Mouse (Mus musculus) lung, adult 2 months (tissue): Measurements from ENCODE around the gene Galk1. TPM values are rescaled to one million over a fixed set of nuclear protein-coding genes. Genes with fewer than 3 reads are reported as not detected.
A peak's percentile ranks its signal among the peaks of the same experiment; 100 is the strongest.

ENCODE experiments used
- DNase-seq: peaks from one replicate; pipeline ENCODE4 v3.0.0; 2022
- H3K4me1 ChIP-seq: fragments of 200-500 bp; 2 replicates; pipeline ENCODE4 v1.6.1; 2011; ENCODE audit warnings: low read length; ENCODE audit not compliant: control insufficient read depth, insufficient read depth
- H3K4me3 ChIP-seq: fragments of 200-500 bp; replicated peaks from 2 replicates; pipeline ENCODE3; 2011; ENCODE audit warnings: low read depth, mild to moderate bottlenecking, control low read depth, low read length; ENCODE audit errors: extremely low read depth
- CTCF ChIP-seq: fragments of 200-500 bp; IDR thresholded peaks from 2 replicates; pipeline ENCODE4 v1.5.1; 2011; ENCODE audit warnings: mild to moderate bottlenecking, low read length, control low read depth; ENCODE audit not compliant: insufficient read depth
- POLR2A ChIP-seq: fragments of 200-500 bp; IDR thresholded peaks from 2 replicates; pipeline ENCODE4 v1.6.1; 2011; ENCODE audit warnings: low read depth, mild to moderate bottlenecking, control low read depth, low read length, borderline replicate concordance; ENCODE audit errors: extremely low read depth
- WGBS: fragments of 180-500 bp; shearing (Covaris S2); methylation state at CpG from one replicate; pipeline ENCODE4 v1.1.7; 2018; 5-methylcytosine and 5-hydroxymethylcytosine counted together
- polyA plus RNA-seq: library from polyadenylated mRNA; depleted of rRNA; stranded (reverse); fragments of >200 nt; gene quantifications from 2 replicates; pipeline ENCODE4 v1.2.3, GENCODE M21; 2012; rRNA removed

The Galk1 gene
- 49.5 and 57.1 TPM in 2 replicates for polyA plus RNA-seq

GRCm38 (mm10) chr11:116012262-116012947, at the start of gene Galk1:
Gene Galk1, minus strand, starts transcription at chr11:116012719.
- H3K4me1 ChIP-seq: peaks cover 5% of the 10 kb centered on the region; the same call in 1 of the 2 replicates
- peak within 1 kb of the TSS; percentile 81 for H3K4me3 ChIP-seq
- TF ChIP-seq POLR2A (peak; percentile 29; the same call in 1 of the 2 replicates), CTCF (no peak)
- peak; percentile 86 for DNase-seq
- under 1% methylated on average over 55 of the region's 55 CpGs for WGBS

DNA sequence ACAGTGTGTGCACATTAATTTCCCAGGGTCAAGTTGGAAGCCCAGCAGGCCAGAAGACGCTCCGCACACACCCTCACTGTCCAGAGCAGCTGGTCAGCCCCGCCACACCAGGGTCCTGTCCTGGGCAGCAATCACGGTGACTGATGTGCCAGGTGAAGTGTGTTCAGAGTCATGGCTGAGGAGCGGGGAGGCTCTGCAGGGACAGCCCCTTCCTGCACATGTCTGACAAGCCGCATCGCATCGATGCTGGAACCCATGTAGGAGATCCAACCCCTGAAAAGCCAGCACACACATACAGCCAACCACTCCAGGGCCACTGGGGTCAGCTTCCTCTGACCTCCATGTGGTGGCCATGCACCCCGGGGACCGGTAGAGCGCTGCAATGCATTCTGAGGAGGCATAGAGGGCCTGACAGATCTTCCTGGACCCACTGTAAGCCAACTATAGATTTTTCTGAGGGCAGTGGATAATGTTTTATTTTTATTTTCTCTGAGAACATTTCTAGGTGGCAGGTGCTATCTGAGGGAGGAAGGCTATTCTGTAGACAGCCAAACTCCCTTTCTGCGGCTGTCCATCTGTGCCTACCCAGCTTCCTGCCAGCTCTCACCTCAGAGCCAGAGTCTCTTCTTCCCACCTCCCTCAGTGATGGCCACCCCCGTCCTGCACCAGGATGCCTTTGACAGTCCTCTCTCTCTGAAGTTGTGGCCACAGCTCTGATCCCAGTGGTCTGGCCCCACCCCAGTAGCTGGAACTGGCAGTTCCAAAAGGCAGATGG, 49.3 kb upstream of the Galk1 start:
- no peaks in the 10 kb centered on the region; the same call in 1 of the 2 replicates for H3K4me1 ChIP-seq
- TF ChIP-seq CTCF (no peak), POLR2A (no peak)
- no peak for DNase-seq
- H3K4me3 ChIP-seq: no peak overlapping the region
- WGBS: 82% methylated on average over 13 of the region's 13 CpGs

GRCm38 (mm10) chr11:116060596-116060995, 48.1 kb upstream of the Galk1 start:
- WGBS: 61% methylated on average over 9 of the region's 9 CpGs
- DNase-seq: peak; percentile 69
- TF ChIP-seq POLR2A: peak; percentile 30; the same call in 1 of the 2 replicates
- TF ChIP-seq CTCF: no peak
- Histone ChIP-seq H3K4me1 (no peaks in the 10 kb centered on the region; the same call in 1 of the 2 replicates), H3K4me3 (no peak overlapping the region)

DNA sequence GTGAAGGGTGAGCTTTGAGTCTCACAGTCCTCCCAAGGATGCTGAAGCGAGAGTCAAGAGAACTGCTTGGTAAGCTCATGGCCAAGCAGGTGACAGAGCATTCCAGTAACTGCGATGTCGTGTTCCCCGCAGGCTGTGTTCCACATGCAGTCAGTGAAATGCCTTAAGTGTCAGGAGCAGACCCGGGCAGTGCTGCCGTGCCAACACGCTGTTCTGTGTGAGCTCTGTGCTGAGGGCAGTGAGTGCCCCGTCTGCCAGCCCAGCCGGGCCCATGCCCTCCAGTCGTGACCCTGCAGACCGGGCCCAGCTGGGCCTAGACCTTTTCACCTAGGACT, 47.1 kb upstream of the Galk1 start:
- 73% methylated on average over 11 of the region's 11 CpGs for WGBS
- H3K4me1 ChIP-seq: no peaks in the 10 kb centered on the region; the same call in 1 of the 2 replicates

DNA sequence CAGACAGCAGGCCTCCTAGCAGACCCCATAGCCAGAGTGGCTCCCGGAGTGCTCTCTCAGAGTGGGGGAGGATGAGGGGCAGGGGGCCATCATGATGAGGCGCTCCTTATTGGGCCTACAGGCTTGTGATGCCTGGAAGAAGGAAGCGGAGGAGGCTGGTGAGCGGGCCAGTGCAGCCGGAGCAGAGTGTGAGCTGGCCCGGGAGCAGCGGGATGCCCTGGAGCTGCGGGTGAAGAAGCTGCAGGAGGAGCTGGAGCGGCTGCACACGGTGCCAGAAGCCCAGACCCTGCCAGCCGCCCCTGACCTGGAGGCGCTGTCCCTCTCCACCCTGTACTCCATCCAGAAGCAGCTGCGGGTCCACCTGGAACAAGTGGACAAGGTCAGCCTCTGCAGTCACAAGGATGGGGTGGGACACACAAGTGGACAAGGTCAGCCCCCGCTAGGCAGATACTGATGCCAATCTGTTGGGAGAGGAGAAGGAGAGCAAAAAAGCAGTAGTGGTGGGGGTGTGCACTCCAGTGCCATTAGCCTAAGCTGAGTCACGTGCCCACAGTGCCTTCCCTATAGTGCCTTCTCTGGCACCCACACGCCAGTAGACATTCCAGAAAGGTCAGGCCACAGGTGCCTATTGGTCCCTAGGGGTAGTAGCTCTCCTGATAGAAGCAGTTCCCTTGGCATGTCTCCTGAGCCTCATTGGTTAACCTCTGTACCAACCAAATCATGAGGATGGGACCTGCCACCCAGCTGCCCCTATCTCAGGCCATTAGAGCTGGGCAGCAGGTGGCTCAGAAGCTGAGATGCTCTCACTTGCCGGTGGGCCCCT, 46.6 kb upstream of the Galk1 start:
- DNase-seq: no peak
- Histone ChIP-seq H3K4me3 (no peak overlapping the region), H3K4me1 (no peaks in the 10 kb centered on the region; the same call in 1 of the 2 replicates)
- WGBS: 87% methylated on average over 17 of the region's 17 CpGs
- TF ChIP-seq CTCF (no peak), POLR2A (no peak)

More for the DNA sequence above, 47.1 kb upstream of the Galk1 start:
- no peak for TF ChIP-seq CTCF
- TF ChIP-seq POLR2A: no peak
- DNase-seq: no peak
- H3K4me3 ChIP-seq: no peak overlapping the region

DNA sequence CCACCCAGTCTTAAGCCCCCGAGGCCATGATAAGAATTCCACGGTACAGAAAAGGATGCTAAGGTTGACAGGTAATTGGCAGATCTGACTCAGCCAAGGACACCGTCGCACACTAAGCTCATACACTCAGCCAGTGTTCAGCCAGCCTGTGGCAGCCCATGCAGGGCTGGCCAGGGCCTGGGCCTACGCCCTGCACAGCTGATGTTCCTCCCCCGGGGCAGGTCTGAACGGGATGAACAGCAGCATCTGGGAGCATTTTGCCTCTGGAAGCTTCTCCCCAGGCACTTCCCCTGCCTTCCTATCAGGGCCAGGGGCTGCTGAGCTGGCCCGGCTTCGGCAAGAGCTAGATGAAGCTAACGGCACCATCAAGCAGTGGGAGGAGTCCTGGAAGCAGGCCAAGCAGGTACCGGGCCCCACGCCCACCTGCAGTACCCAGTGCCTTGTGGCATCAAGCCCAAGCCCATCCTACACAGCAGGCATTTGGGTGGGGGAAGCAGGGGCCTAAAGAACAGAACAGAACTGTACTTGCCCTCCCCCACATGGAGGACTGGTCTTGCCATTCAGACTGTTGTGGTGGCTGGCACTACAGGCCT, 45.6 kb upstream of the Galk1 start:
- H3K4me1 ChIP-seq: no peaks in the 10 kb centered on the region; the same call in 1 of the 2 replicates
- WGBS: 75% methylated on average over 12 of the region's 12 CpGs
- TF ChIP-seq CTCF (no peak), POLR2A (no peak)
- DNase-seq: no peak
- H3K4me3 ChIP-seq: no peak overlapping the region

DNA sequence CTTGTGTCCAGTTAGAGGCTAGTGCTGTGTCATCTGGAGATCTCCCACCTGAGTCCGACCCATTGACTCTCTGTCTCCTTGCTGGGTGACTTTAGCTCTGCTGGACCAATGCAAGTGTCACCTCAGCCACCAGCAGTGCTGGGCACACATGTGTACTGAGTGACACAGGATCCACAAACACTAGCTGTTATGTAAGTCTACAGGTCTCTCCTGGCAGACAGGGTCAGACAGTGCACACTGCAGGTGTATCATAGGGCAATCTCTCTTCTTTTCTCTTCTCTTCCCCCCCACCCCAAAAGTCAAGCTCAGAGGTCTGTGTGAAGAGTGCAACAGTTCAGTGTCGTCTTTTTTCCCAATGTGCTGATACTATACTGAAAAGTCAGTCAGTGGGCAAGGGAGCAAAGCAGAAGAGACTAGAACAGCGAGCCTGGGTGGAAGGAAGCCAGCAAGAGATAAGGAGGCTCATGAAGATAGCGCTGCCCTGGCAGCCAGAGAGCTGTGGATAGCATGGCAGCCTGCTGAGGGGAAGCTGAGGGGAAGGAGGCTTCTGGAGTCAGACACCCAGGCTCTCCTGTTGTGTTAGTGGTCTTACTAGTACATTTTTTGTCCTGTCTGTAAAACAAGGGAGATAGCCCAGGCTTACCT, 44.8 kb upstream of the Galk1 start:
- H3K4me3 ChIP-seq: no peak overlapping the region
- TF ChIP-seq CTCF: no peak
- no peak for TF ChIP-seq POLR2A
- no peaks in the 10 kb centered on the region; the same call in 1 of the 2 replicates for H3K4me1 ChIP-seq
- no peak for DNase-seq
- 67% methylated on average over 4 of the region's 4 CpGs for WGBS

- TF ChIP-seq POLR2A: no peak
- TF ChIP-seq CTCF: no peak
- Histone ChIP-seq H3K4me3 (no peak overlapping the region), H3K4me1 (peaks cover 4% of the 10 kb centered on the region; the same call in 1 of the 2 replicates)
- WGBS: 92% methylated on average over 11 of the region's 11 CpGs
- DNase-seq: no peak
Observed at GRCm38 (mm10) chr11:116055873-116056272, 43.4 kb upstream of the Galk1 start.
